Mouse (Mus musculus): Measurements from ENCODE around the gene Slc39a11.

DNA sequence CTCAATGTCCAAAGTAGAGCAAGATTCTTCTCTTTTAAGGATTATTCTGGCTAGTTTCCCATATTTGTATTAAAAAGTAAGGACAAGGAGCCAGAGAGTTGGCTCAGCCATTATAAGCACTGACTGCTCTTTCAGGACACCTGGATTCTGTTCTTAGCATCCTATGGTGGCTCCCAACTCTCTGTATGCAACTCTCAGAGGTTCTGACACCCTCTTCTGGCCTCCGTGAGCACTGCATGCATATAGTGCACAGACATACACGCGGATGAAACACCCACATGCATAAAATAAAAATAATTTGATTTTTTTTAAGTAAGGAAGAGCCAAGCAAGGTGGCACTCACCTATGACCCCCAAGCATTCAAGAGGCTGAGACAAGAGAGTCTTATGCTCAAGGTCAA is 4.7 kb downstream of the Slc39a11 start:
- TF ChIP-seq EP300 (IDR thresholded peaks at IDR 0.05; ENCODE audit: low read length) (no peak), POLR2A (IDR thresholded peaks at IDR 0.05; ENCODE audit: low read depth, low read length) (no peak), CHD1 (IDR thresholded peaks at IDR 0.05; ENCODE audit: low read depth, low read length) (no peak), POLR2AphosphoS2 (IDR thresholded peaks at IDR 0.05; ENCODE audit: low read depth, low read length) (no peak), CTCF (conservative IDR thresholded peaks at IDR 0.05 in 1 of 2, IDR thresholded peaks at IDR 0.05 in 1 of 2; ENCODE audit: low read depth in 2 of 2, low read length in 2 of 2) (peak in 1 of 2 experiments; percentile 36; a peak in 2 of 4 replicates), MXI1 (IDR thresholded peaks at IDR 0.05; ENCODE audit: low read depth, low read length) (no peak), PAX5 (IDR thresholded peaks at IDR 0.05; ENCODE audit: low read length) (no peak), MAZ (IDR thresholded peaks at IDR 0.05; ENCODE audit: low read depth, low read length) (no peak), TCF12 (IDR thresholded peaks at IDR 0.05; ENCODE audit: low read depth, low read length) (no peak), CHD2 (IDR thresholded peaks at IDR 0.05; ENCODE audit: low read length) (no peak), ZNF384 (IDR thresholded peaks at IDR 0.05; ENCODE audit: low read depth, low read length) (no peak)

Measured in CH12.LX (cell line).